Mouse (Mus musculus) right cerebral cortex, postnatal 36 days (tissue): ENCODE measurements around the gene Hoxa2.

ENCODE experiments used
- DNase-seq, 2 experiments: peaks; one replicate each; pipeline ENCODE4 v3.0.0; 2022; ENCODE audit warnings: low spot score in 2 of 2, mixed read lengths in 1 of 2

The Hoxa2 gene

DNA sequence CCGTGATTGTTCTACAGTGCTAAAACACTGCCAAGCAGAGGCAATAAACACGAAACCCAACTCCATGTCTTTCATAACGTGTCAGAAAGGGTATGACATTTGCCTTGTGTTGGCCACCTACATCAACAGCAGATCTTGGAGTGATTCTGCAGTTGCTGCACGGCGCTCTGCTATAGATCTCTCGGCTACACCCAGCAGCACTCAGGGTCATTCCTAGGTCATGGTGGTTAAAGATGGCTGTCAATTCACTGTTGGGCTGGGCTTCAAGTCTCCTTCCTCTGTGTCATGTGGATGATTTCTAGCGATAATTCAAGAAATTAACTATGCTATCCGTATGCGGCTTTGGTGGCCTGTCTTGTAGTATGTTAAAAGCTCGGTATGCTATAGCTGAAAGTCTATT lies 26.1 kb downstream of the Hoxa2 start:
- no peak for DNase-seq

- DNase-seq: no peak
These were observed 26.6 kb downstream of the Hoxa2 start for GRCm38 (mm10) chr6:52137841-52138535.

- no peak for DNase-seq
These were observed 41.0 kb downstream of the Hoxa2 start for GRCm38 (mm10) chr6:52123673-52124072.

GRCm38 (mm10) chr6:52121173-52121572 lies 43.5 kb downstream of the Hoxa2 start:
- no peak for DNase-seq

DNA sequence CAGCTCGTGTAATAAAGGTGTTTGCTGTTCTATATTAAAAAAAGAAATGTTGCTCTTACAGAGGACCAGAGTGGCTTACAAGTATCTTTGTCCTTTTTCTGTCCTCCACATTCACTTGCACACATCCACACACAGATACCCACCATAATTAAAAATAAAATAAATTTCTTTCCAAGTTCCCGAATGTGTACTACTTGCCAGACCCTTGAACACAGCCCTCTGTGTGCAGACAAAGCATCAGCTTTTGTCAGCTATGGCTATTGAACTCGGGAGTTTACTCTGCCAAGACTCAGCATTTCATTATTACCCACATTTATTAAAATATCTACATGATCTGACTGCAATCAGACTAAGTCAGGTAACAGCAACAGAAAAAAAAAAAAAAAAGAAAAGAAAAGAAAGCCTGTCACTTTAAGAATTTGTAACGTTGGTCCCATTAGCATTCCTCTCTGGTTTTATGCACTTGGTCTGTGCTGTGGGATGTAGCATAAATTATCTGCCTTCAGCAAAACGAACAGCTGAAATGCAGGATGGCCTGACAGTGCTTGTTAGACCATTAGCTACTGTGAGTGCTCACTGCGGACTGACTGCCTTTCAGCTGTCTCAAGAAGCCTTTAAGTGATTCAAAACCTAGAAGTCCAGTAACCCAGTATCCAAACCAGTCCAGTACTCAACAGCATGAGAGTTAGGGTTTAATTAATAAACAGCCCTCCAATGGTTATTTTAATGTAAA lies 45.6 kb downstream of the Hoxa2 start:
- no peak for DNase-seq

- no peak for DNase-seq
These were observed 48.7 kb downstream of the Hoxa2 start for GRCm38 (mm10) chr6:52115899-52116298.
